Mouse (Mus musculus): ENCODE results near the gene Mfap2.

GRCm38 (mm10) chr4:141065123-141065522 lies 54.9 kb downstream of the Mfap2 start:
- peak; percentile 100 for TF ChIP-seq CTCF (IDR thresholded peaks at IDR 0.05; ENCODE audit: insufficient read depth, low read length)
- no peak for TF ChIP-seq POLR2A (IDR thresholded peaks at IDR 0.05; ENCODE audit: borderline replicate concordance, extremely low read depth, low read depth, low read length)

Measured in lung, adult 2 months (tissue).